Mouse (Mus musculus) ovary, adult 18-20 months (tissue): ENCODE measurements at regions not wholly inside any gene's neighbourhood (a gene's known extent, or its start where the extent isn't known, plus 50 kb on each side); places are given as distances from the start of the nearest gene placed in this dataset.

Experiments used
- DNase-seq: peaks from one replicate; pipeline ENCODE4 v3.0.0; 2022; ENCODE audit warnings: low spot score, mixed read lengths

GRCm38 (mm10) chr7:54734039-54734438, 101.3 kb upstream of the Luzp2 start:
- DNase-seq, result peak; percentile 2

GRCm38 (mm10) chr7:54734861-54735260, 100.4 kb upstream of the Luzp2 start:
- no peak for DNase-seq

GRCm38 (mm10) chr7:54767341-54767740, 68.0 kb upstream of the Luzp2 start:
- DNase-seq, result no peak

GRCm38 (mm10) chr7:54768683-54769082, 66.6 kb upstream of the Luzp2 start:
- no peak for DNase-seq

- no peak for DNase-seq
Observed at GRCm38 (mm10) chr7:54781939-54782520, 53.3 kb upstream of the Luzp2 start.

GRCm38 (mm10) chr7:54782604-54783003, 52.7 kb upstream of the Luzp2 start:
- DNase-seq, result no peak

DNA sequence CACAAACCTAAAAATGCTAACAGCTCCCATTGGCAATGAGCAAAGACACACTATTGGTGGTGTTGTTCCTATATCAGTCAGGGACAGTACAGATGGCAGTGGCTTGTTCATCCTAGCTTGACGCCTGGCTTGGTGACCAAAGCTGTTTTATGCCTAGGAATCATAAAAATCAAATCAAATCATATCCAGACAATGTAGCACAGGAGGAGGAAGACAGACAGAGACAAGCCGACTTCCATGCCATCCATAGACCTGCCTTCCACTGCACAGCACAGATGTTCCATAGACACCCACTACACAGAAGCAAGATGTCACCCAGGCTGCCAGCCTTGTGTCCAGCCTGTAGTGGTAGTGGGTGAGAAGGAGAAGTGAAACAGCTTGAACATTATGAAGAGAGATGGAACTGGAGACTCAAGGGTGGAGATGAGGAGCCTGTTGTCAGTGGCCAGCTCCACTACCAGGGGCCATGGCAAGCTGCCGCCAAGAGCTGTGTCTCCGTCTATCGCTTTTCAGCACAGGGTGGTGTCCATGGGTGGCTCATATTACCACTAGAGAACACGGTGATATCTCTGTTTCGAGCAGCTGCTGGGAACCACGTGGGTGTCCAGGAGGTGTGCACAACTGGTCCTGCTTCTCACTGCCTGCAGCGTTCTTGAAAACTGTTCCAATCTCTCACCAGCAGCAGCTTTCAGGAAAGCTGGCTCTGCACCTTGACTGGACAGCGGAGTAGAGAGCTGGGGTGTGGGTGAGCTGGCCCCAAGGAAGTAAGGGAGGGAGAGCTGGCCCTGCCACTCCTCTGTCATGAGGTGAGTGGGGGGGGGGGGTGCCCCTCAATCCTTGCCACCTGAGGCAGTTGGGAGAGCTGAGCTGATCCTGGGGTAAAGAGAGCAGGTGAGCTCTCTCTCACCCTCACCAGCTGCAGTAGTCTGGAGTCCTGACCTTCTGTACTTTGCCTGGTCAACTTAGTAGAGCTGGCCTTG, 51.5 kb upstream of the Luzp2 start:
- no peak for DNase-seq
